Mouse (Mus musculus): ENCODE results near the gene Cfap45. TPM values are rescaled to one million over a fixed set of nuclear protein-coding genes. Genes with fewer than 3 reads are reported as not detected.

The Cfap45 gene
- polyA plus RNA-seq, 1 experiment from 2014 or later: 0.77 TPM

- WGBS: 13% methylated on average over 13 of the region's 13 CpGs
- no peaks in the 10 kb centered on the region for H3K9me3 ChIP-seq (ENCODE audit: control insufficient read depth)
- ATAC-seq: no peak
- TF ChIP-seq CTCF (IDR thresholded peaks at IDR 0.05; ENCODE audit: low read depth): no peak
- peak overlapping the region; percentile 76 for H3K4me2 ChIP-seq (replicated peaks; ENCODE audit: low read depth)
- H3K27me3 ChIP-seq (replicated peaks; ENCODE audit: control insufficient read depth, insufficient read depth, low read length): no peaks in the 10 kb centered on the region
- no peak overlapping the region for H3K9ac ChIP-seq (ENCODE audit: low read depth, low read length)
- 0 out of 2 replicates have a peak, but pooled peaks cover 14% of the 10 kb centered on the region for H3K36me3 ChIP-seq (ENCODE audit: control insufficient read depth, insufficient read depth)
- H3K4me3 ChIP-seq (ENCODE audit: low read depth, low read length): peak overlapping the region; percentile 51
- peaks cover 3% of the 10 kb centered on the region; the same call in 1 of the 2 replicates for H3K4me1 ChIP-seq (replicated peaks; ENCODE audit: control insufficient read depth, insufficient read depth, low read length)
- peak overlapping the region; percentile 78 for H3K27ac ChIP-seq (ENCODE audit: low read depth, low read length)
These were observed 39.5 kb upstream of the Cfap45 start for GRCm38 (mm10) chr1:172481111-172481510.

DNA sequence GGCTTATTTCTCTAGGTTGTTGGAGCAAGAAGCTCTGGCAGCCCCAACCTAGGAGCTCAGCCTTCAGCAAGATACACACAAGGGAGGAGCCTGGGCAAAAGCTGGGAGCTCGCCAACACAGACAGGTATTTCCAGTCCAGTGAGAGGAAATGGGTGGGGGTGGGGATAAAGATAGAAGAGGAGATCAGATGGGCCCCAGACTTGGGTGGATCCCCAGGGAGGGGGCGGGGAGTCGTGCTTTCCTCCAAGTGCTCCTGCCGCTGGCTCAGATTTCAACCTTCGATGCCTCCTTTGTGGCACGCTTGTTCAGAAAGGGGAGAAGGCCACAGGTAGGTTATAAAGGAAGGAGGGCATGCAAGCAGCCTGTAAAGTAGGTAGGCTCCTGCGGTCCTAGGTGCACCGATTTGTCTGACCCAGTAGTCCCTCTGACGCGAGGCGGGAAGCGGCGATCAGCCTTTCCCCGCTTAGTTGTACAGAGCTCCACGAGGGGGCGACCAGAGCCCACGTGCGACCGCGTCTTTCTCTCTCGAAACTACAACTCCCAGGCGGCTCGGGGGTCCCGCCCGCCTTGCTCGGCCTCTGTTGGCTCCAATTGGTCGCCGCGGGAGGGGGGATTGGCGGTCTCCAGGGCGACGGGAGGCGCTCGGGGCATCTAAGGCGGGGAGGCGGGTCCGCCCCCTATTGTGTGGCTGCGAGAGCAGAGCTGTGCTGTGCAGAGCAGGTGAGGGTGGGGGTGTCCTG is 38.9 kb upstream of the Cfap45 start, which contains the start of gene Igsf9:
Gene Igsf9, plus strand, starts transcription at position 249 of the 741 bp plus-strand sequence.
- H3K4me1 ChIP-seq (replicated peaks; ENCODE audit: control insufficient read depth, insufficient read depth, low read length): peaks cover 3% of the 10 kb centered on the region; the same call in 1 of the 2 replicates
- peak within 1 kb of the TSS; percentile 40 for H3K9ac ChIP-seq (ENCODE audit: low read depth, low read length)
- peak; percentile 85 for TF ChIP-seq CTCF (IDR thresholded peaks at IDR 0.05; ENCODE audit: low read depth)
- peak within 1 kb of the TSS; percentile 76 for H3K4me2 ChIP-seq (replicated peaks; ENCODE audit: low read depth)
- no peaks in the 10 kb centered on the region for H3K9me3 ChIP-seq (ENCODE audit: control insufficient read depth)
- peak within 1 kb of the TSS; percentile 51 for H3K4me3 ChIP-seq (ENCODE audit: low read depth, low read length)
- under 1% methylated on average over 38 of the region's 38 CpGs for WGBS
- H3K27me3 ChIP-seq (replicated peaks; ENCODE audit: control insufficient read depth, insufficient read depth, low read length): no peaks in the 10 kb centered on the region
- peak within 1 kb of the TSS; percentile 78 for H3K27ac ChIP-seq (ENCODE audit: low read depth, low read length)
- peak; percentile 88 for ATAC-seq
- H3K36me3 ChIP-seq (ENCODE audit: control insufficient read depth, insufficient read depth): 0 out of 2 replicates have a peak, but pooled peaks cover 17% of the 10 kb centered on the region

GRCm38 (mm10) chr1:172482518-172483360 is 37.9 kb upstream of the Cfap45 start:
- Histone ChIP-seq H3K27ac (ENCODE audit: low read depth, low read length) (peak overlapping the region; percentile 78), H3K9ac (ENCODE audit: low read depth, low read length) (peak overlapping the region; percentile 40), H3K4me2 (replicated peaks; ENCODE audit: low read depth) (peak overlapping the region; percentile 76), H3K4me1 (replicated peaks; ENCODE audit: control insufficient read depth, insufficient read depth, low read length) (peaks cover 6% of the 10 kb centered on the region; the same call in 1 of the 2 replicates), H3K27me3 (replicated peaks; ENCODE audit: control insufficient read depth, insufficient read depth, low read length) (no peaks in the 10 kb centered on the region), H3K36me3 (ENCODE audit: control insufficient read depth, insufficient read depth) (0 out of 2 replicates have a peak, but pooled peaks cover 17% of the 10 kb centered on the region), H3K4me3 (ENCODE audit: low read depth, low read length) (peak overlapping the region; percentile 51), H3K9me3 (ENCODE audit: control insufficient read depth) (no peaks in the 10 kb centered on the region)
- ATAC-seq: peak; percentile 73
- 12% methylated on average over 12 of the region's 12 CpGs for WGBS
- TF ChIP-seq CTCF (IDR thresholded peaks at IDR 0.05; ENCODE audit: low read depth): no peak

DNA sequence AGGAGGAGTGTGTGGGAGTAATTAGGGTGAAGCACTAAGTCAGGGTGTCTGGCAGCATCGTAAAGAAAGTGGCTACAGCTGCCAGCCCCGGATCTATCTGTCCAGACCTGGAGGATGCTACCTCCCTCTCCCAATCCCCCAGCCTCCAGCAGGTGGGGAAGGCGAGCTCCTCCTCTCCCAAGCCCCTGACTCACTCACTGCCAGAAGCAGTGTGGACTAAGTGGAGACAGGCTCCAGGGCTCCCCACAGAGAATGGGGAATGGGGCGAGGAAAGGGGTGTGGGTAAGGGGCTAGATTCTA is 37.3 kb upstream of the Cfap45 start:
- 27% methylated on average over 4 of the region's 4 CpGs for WGBS
- peak overlapping the region; percentile 51 for H3K4me3 ChIP-seq (ENCODE audit: low read depth, low read length)
- no peak for ATAC-seq
- no peaks in the 10 kb centered on the region for H3K27me3 ChIP-seq (replicated peaks; ENCODE audit: control insufficient read depth, insufficient read depth, low read length)
- no peaks in the 10 kb centered on the region for H3K9me3 ChIP-seq (ENCODE audit: control insufficient read depth)
- peaks cover 6% of the 10 kb centered on the region; the same call in 1 of the 2 replicates for H3K4me1 ChIP-seq (replicated peaks; ENCODE audit: control insufficient read depth, insufficient read depth, low read length)
- peak overlapping the region; percentile 78 for H3K27ac ChIP-seq (ENCODE audit: low read depth, low read length)
- peak overlapping the region; percentile 76 for H3K4me2 ChIP-seq (replicated peaks; ENCODE audit: low read depth)
- peak; percentile 32 for TF ChIP-seq CTCF (IDR thresholded peaks at IDR 0.05; ENCODE audit: low read depth)
- 0 out of 2 replicates have a peak, but pooled peaks cover 17% of the 10 kb centered on the region for H3K36me3 ChIP-seq (ENCODE audit: control insufficient read depth, insufficient read depth)
- H3K9ac ChIP-seq (ENCODE audit: low read depth, low read length): 0 out of 2 replicates have a peak overlapping the region, but pooled peaks have one; percentile 37

- no peak for ATAC-seq
- no peak overlapping the region for H3K27ac ChIP-seq (ENCODE audit: low read depth, low read length)
- H3K9ac ChIP-seq (ENCODE audit: low read depth, low read length): 0 out of 2 replicates have a peak overlapping the region, but pooled peaks have one; percentile 37
- H3K36me3 ChIP-seq (ENCODE audit: control insufficient read depth, insufficient read depth): 0 out of 2 replicates have a peak, but pooled peaks cover 17% of the 10 kb centered on the region
- no peak for TF ChIP-seq CTCF (IDR thresholded peaks at IDR 0.05; ENCODE audit: low read depth)
- 56% methylated on average over 11 of the region's 11 CpGs for WGBS
- peak overlapping the region; percentile 51 for H3K4me3 ChIP-seq (ENCODE audit: low read depth, low read length)
- no peaks in the 10 kb centered on the region for H3K27me3 ChIP-seq (replicated peaks; ENCODE audit: control insufficient read depth, insufficient read depth, low read length)
- peaks cover 6% of the 10 kb centered on the region; the same call in 1 of the 2 replicates for H3K4me1 ChIP-seq (replicated peaks; ENCODE audit: control insufficient read depth, insufficient read depth, low read length)
- peak overlapping the region; percentile 76 for H3K4me2 ChIP-seq (replicated peaks; ENCODE audit: low read depth)
- H3K9me3 ChIP-seq (ENCODE audit: control insufficient read depth): no peaks in the 10 kb centered on the region
These were observed 36.4 kb upstream of the Cfap45 start for GRCm38 (mm10) chr1:172484236-172484635.

- peaks cover 6% of the 10 kb centered on the region; the same call in 1 of the 2 replicates for H3K4me1 ChIP-seq (replicated peaks; ENCODE audit: control insufficient read depth, insufficient read depth, low read length)
- ATAC-seq: no peak
- peak overlapping the region; percentile 76 for H3K4me2 ChIP-seq (replicated peaks; ENCODE audit: low read depth)
- no peak overlapping the region for H3K27ac ChIP-seq (ENCODE audit: low read depth, low read length)
- TF ChIP-seq CTCF (IDR thresholded peaks at IDR 0.05; ENCODE audit: low read depth): no peak
- no peaks in the 10 kb centered on the region for H3K27me3 ChIP-seq (replicated peaks; ENCODE audit: control insufficient read depth, insufficient read depth, low read length)
- 52% methylated on average over 13 of the region's 13 CpGs for WGBS
- H3K9ac ChIP-seq (ENCODE audit: low read depth, low read length): no peak overlapping the region
- no peaks in the 10 kb centered on the region for H3K9me3 ChIP-seq (ENCODE audit: control insufficient read depth)
- 0 out of 2 replicates have a peak, but pooled peaks cover 17% of the 10 kb centered on the region for H3K36me3 ChIP-seq (ENCODE audit: control insufficient read depth, insufficient read depth)
- peak overlapping the region; percentile 51 for H3K4me3 ChIP-seq (ENCODE audit: low read depth, low read length)
These were observed 35.9 kb upstream of the Cfap45 start for GRCm38 (mm10) chr1:172484671-172485070.
